Mouse (Mus musculus) CH12.LX (cell line): ENCODE data around the gene Vdac1.

Experiments
- CTCF ChIP-seq, 2 experiments: IDR thresholded peaks in 1 of 2; conservative IDR thresholded peaks in 1 of 2; 2 replicates each; pipeline ENCODE4 v1.5.1; 2011 to 2012; ENCODE audit warnings: low read depth in 2 of 2, low read length in 2 of 2, improper control_type of control experiment in 1 of 2, inconsistent platforms in 1 of 2, mild to moderate bottlenecking in 1 of 2, moderate library complexity in 1 of 2
- EP300 ChIP-seq: IDR thresholded peaks from 2 replicates; pipeline ENCODE4 v1.6.1; 2011; ENCODE audit warnings: low read length, improper control_type of control experiment
- KAT2A ChIP-seq: IDR thresholded peaks from 2 replicates; pipeline ENCODE4 v1.6.1; 2012; ENCODE audit warnings: low read length, improper control_type of control experiment, inconsistent platforms; ENCODE audit not compliant: insufficient replicate concordance
- MXI1 ChIP-seq: IDR thresholded peaks from 2 replicates; pipeline ENCODE4 v1.6.1; 2011; ENCODE audit warnings: mild to moderate bottlenecking, low read depth, low read length, improper control_type of control experiment
- NRF1 ChIP-seq: IDR thresholded peaks from 2 replicates; pipeline ENCODE4 v1.6.1; 2014; ENCODE audit warnings: low read depth, mild to moderate bottlenecking, inconsistent platforms, low read length, improper control_type of control experiment, moderate library complexity
- ZNF384 ChIP-seq: IDR thresholded peaks from 2 replicates; pipeline ENCODE4 v1.6.1; 2012; ENCODE audit warnings: low read depth, low read length, improper control_type of control experiment, inconsistent platforms

GRCm38 (mm10) chr11:52370135-52370452 lies 9.4 kb downstream of the Vdac1 start:
- TF ChIP-seq MXI1 (no peak), NRF1 (no peak), CTCF (conservative IDR thresholded peaks at IDR 0.05 in 1 of 2, IDR thresholded peaks at IDR 0.05 in 1 of 2; ENCODE audit: low read depth in 2 of 2, low read length in 2 of 2) (peak in 1 of 2 experiments; percentile 38; a peak in 2 of 4 replicates), EP300 (no peak), KAT2A (no peak), ZNF384 (no peak)
